Mouse (Mus musculus) heart, embryonic 16.5 days (tissue): ENCODE data around the gene Crtap. TPM values are rescaled to one million over a fixed set of nuclear protein-coding genes. Genes with fewer than 3 reads are reported as not detected.
A peak's percentile ranks its signal among the peaks of the same experiment; 100 is the strongest.

Source experiments
- ATAC-seq: fragments of 200-750 bp; cut with Nextera tagmentation; replicated peaks from 2 replicates; pipeline ENCODE4 v1.8.0; 2017; ENCODE audit warnings: moderate number of reproducible peaks; ENCODE audit not compliant: insufficient read depth, low FRiP score; ENCODE audit errors: extremely low read depth
- H3K27ac ChIP-seq: fragments of 300-500 bp; sonication (generic); 2 replicates; pipeline ENCODE4 v1.5.1; 2014; ENCODE audit warnings: mild to moderate bottlenecking, low read length, control low read depth, moderate library complexity
- H3K27me3 ChIP-seq: fragments of 300-500 bp; sonication (generic); 2 replicates; pipeline ENCODE4 v1.6.1; 2014; ENCODE audit warnings: low read length, mixed read lengths; ENCODE audit not compliant: control insufficient read depth, insufficient read depth
- H3K36me3 ChIP-seq: fragments of 300-500 bp; sonication (generic); 2 replicates; pipeline ENCODE4 v1.6.1; 2014; ENCODE audit not compliant: control insufficient read depth, insufficient read depth
- H3K4me1 ChIP-seq: fragments of 300-500 bp; sonication (generic); 2 replicates; pipeline ENCODE4 v1.6.1; 2014; ENCODE audit warnings: low read length, mixed read lengths; ENCODE audit not compliant: control insufficient read depth, insufficient read depth
- H3K4me2 ChIP-seq: fragments of 300-500 bp; sonication (generic); 2 replicates; pipeline ENCODE4 v1.6.1; 2014; ENCODE audit warnings: low read depth, mild to moderate bottlenecking, control low read depth, low read length
- H3K4me3 ChIP-seq: fragments of 300-500 bp; sonication (generic); 2 replicates; pipeline ENCODE4 v1.5.1; 2014; ENCODE audit warnings: mild to moderate bottlenecking, control low read depth, low read length
- H3K9ac ChIP-seq: fragments of 300-500 bp; sonication (generic); 2 replicates; pipeline ENCODE4 v1.6.1; 2014; ENCODE audit warnings: low read length, control low read depth
- H3K9me3 ChIP-seq: fragments of 300-500 bp; sonication (generic); replicated peaks from 2 replicates; pipeline ENCODE4 v1.6.1; 2016; ENCODE audit warnings: low read length; ENCODE audit not compliant: control insufficient read depth
- WGBS: fragments of 180-500 bp; shearing (Covaris S2); extraction: QIAGEN DNeasy Blood & Tissue Kit; methylation state at CpG from one replicate; pipeline ENCODE4 v1.1.7; 2014; 5-methylcytosine and 5-hydroxymethylcytosine counted together
- polyA plus RNA-seq: library from polyadenylated mRNA; unstranded; fragments of >200 nt; fragmentation: Nextera tagmentation; extraction: Ambion mirVana; gene quantifications from 2 replicates; pipeline ENCODE4 v1.2.1, GENCODE M21; 2015

Crtap gene
- 131 and 138 TPM in 2 replicates for polyA plus RNA-seq

- Histone ChIP-seq H3K27me3 (no peaks in the 10 kb centered on the region), H3K4me1 (peaks cover 32% of the 10 kb centered on the region), H3K4me2 (peak within 1 kb of the TSS; percentile 85), H3K27ac (peak within 1 kb of the TSS; percentile 97), H3K9ac (peak within 1 kb of the TSS; percentile 91), H3K36me3 (peaks cover 2% of the 10 kb centered on the region; the same call in 1 of the 2 replicates), H3K4me3 (peak within 1 kb of the TSS; percentile 90), H3K9me3 (no peaks in the 10 kb centered on the region)
- ATAC-seq: peak; percentile 75
- under 1% methylated on average over 96 of the region's 96 CpGs for WGBS
Observed at GRCm38 (mm10) chr9:114389905-114390748, at the start of gene Crtap. TSS of gene Crtap (minus strand) at chr9:114390675.

- Histone ChIP-seq H3K27me3 (no peaks in the 10 kb centered on the region), H3K27ac (no peak overlapping the region), H3K4me2 (no peak overlapping the region), H3K9me3 (no peaks in the 10 kb centered on the region), H3K9ac (no peak overlapping the region), H3K4me1 (no peaks in the 10 kb centered on the region), H3K4me3 (no peak overlapping the region), H3K36me3 (peaks cover 6% of the 10 kb centered on the region)
- no peak for ATAC-seq
- 77% methylated on average over 2 of the region's 2 CpGs for WGBS
Observed at GRCm38 (mm10) chr9:114435668-114436067, 45.2 kb upstream of the Crtap start.

- Histone ChIP-seq H3K27ac (no peak overlapping the region), H3K4me2 (no peak overlapping the region), H3K4me1 (no peaks in the 10 kb centered on the region), H3K27me3 (no peaks in the 10 kb centered on the region), H3K36me3 (peaks cover 17% of the 10 kb centered on the region), H3K9me3 (peaks cover 8% of the 10 kb centered on the region), H3K9ac (no peak overlapping the region), H3K4me3 (no peak overlapping the region)
- ATAC-seq: no peak
- 85% methylated on average over 12 of the region's 12 CpGs for WGBS
Observed at GRCm38 (mm10) chr9:114428103-114428834, 37.8 kb upstream of the Crtap start.

GRCm38 (mm10) chr9:114427425-114427824 lies 37.0 kb upstream of the Crtap start:
- H3K4me2 ChIP-seq: no peak overlapping the region
- H3K9ac ChIP-seq: no peak overlapping the region
- no peaks in the 10 kb centered on the region for H3K4me1 ChIP-seq
- no peaks in the 10 kb centered on the region for H3K27me3 ChIP-seq
- ATAC-seq: no peak
- H3K9me3 ChIP-seq: peaks cover 8% of the 10 kb centered on the region
- WGBS: 88% methylated on average over 8 of the region's 8 CpGs
- no peak overlapping the region for H3K4me3 ChIP-seq
- H3K27ac ChIP-seq: no peak overlapping the region
- peaks cover 17% of the 10 kb centered on the region for H3K36me3 ChIP-seq

- Histone ChIP-seq H3K4me3 (no peak overlapping the region), H3K27me3 (no peaks in the 10 kb centered on the region), H3K9ac (no peak overlapping the region), H3K27ac (no peak overlapping the region), H3K4me1 (no peaks in the 10 kb centered on the region), H3K36me3 (peaks cover 17% of the 10 kb centered on the region), H3K4me2 (no peak overlapping the region), H3K9me3 (peaks cover 8% of the 10 kb centered on the region)
- 55% methylated on average over 5 of the region's 5 CpGs for WGBS
- no peak for ATAC-seq
Observed at GRCm38 (mm10) chr9:114426201-114426600, 35.7 kb upstream of the Crtap start.

GRCm38 (mm10) chr9:114425576-114425975 lies 35.1 kb upstream of the Crtap start:
- 92% methylated on average over 5 of the region's 5 CpGs for WGBS
- no peak for ATAC-seq
- Histone ChIP-seq H3K9me3 (peaks cover 8% of the 10 kb centered on the region), H3K4me2 (no peak overlapping the region), H3K27me3 (no peaks in the 10 kb centered on the region), H3K9ac (no peak overlapping the region), H3K36me3 (peaks cover 15% of the 10 kb centered on the region), H3K4me3 (no peak overlapping the region), H3K27ac (no peak overlapping the region), H3K4me1 (no peaks in the 10 kb centered on the region)

- ATAC-seq: no peak
- H3K36me3 ChIP-seq: peaks cover 18% of the 10 kb centered on the region
- H3K4me1 ChIP-seq: no peaks in the 10 kb centered on the region
- 88% methylated on average over 7 of the region's 7 CpGs for WGBS
- H3K4me2 ChIP-seq: no peak overlapping the region
- H3K27me3 ChIP-seq: no peaks in the 10 kb centered on the region
- peaks cover 8% of the 10 kb centered on the region for H3K9me3 ChIP-seq
- no peak overlapping the region for H3K4me3 ChIP-seq
- H3K9ac ChIP-seq: no peak overlapping the region
- no peak overlapping the region for H3K27ac ChIP-seq
Observed at GRCm38 (mm10) chr9:114421797-114422196, 31.3 kb upstream of the Crtap start.

- Histone ChIP-seq H3K36me3 (peaks cover 18% of the 10 kb centered on the region), H3K9me3 (peaks cover 8% of the 10 kb centered on the region), H3K27ac (no peak overlapping the region), H3K27me3 (no peaks in the 10 kb centered on the region), H3K9ac (no peak overlapping the region), H3K4me1 (no peaks in the 10 kb centered on the region), H3K4me2 (no peak overlapping the region), H3K4me3 (no peak overlapping the region)
- WGBS: 65% methylated on average over 3 of the region's 3 CpGs
- no peak for ATAC-seq
Observed at GRCm38 (mm10) chr9:114421045-114421444, 30.6 kb upstream of the Crtap start.

- no peak for ATAC-seq
- Histone ChIP-seq H3K4me2 (no peak overlapping the region), H3K9ac (no peak overlapping the region), H3K27me3 (no peaks in the 10 kb centered on the region), H3K36me3 (peaks cover 13% of the 10 kb centered on the region), H3K4me3 (no peak overlapping the region), H3K27ac (no peak overlapping the region), H3K4me1 (no peaks in the 10 kb centered on the region), H3K9me3 (peaks cover 4% of the 10 kb centered on the region)
- WGBS: 71% methylated on average over 8 of the region's 8 CpGs
Observed at GRCm38 (mm10) chr9:114420443-114420842, 30.0 kb upstream of the Crtap start.
